Comparison of ENCODE assay signal across 27 mouse cellular contexts in genomic region chr4:138858446-138858845, GRCm38 (mm10). TPM values are rescaled to one million over a fixed set of nuclear protein-coding genes. Genes with fewer than 3 reads are reported as not detected.
DNase-seq lines count a peak whose midpoint lies in the region; TF ChIP-seq lines count a peak whose summit lies in the region.
"Had no signal": no experiment of that assay in that cellular context is flagged by ENCODE, and none has a peak within 500 bp of the region (broad histone marks: within the 10 kb centered on the region; RNA-seq: fewer than 3 reads in every experiment).

No protein-coding gene starts in this region.

- TF ChIP-seq CTCF in layer of hippocampus, adult 2 months (conservative IDR thresholded peaks at IDR 0.05) = no peak

- no peak overlapping the region for H3K4me3 ChIP-seq in layer of hippocampus, adult 2 months
- H3K4me3 ChIP-seq: embryonic facial prominence, embryonic 10.5 days; heart, embryonic 15.5 days; hindbrain, embryonic 13.5 days; liver, embryonic 13.5 days; midbrain, embryonic 15.5 days; neural tube, embryonic 13.5 days had no signal

- peak; percentile 25 to 44 for DNase-seq in cerebellum, postnatal 25 days
- DNase-seq in cerebellum, adult 9-10 months = no peak
- peak; percentile 46 to 51 for DNase-seq in layer of hippocampus, adult 2 months (ENCODE audit: low spot score in 2 of 2)
- DNase-seq in layer of hippocampus, adult 9-10 months (ENCODE audit: low spot score) = no peak
- DNase-seq in right cerebral cortex, postnatal 10 days (ENCODE audit: low spot score in 2 of 2) = peak; percentile 58 to 80
- no peak for DNase-seq in right cerebral cortex, postnatal 4 days
- DNase-seq in layer of hippocampus, postnatal 36 days = peak; percentile 29 to 38
- DNase-seq: adrenal gland, postnatal 25 days; heart, postnatal 36 days; kidney, adult 2 months; kidney, postnatal 14 days; liver, embryonic 13.5 days; lung, adult 2 months; lung, postnatal 14 days; retina, postnatal 1 day; spleen, adult 18-20 months; thymus, postnatal 14 days had no signal

- no peak overlapping the region for H3K27ac ChIP-seq in layer of hippocampus, adult 2 months
- H3K27ac ChIP-seq: embryonic facial prominence, embryonic 10.5 days; heart, embryonic 15.5 days; hindbrain, embryonic 13.5 days; liver, embryonic 13.5 days; midbrain, embryonic 15.5 days; neural tube, embryonic 13.5 days had no signal

RNA-seq across cellular contexts. Expression of gene Pla2g5, which starts 4.8 kb away (rescaled TPM):
- total RNA-seq in layer of hippocampus, adult 2 months (2021) = 1 to 10 TPM in 1 of 2 experiments, under 1 TPM in 1; 0.86 to 1.4 TPM
- under 1 TPM; 0.70 to 0.73 TPM for total RNA-seq in layer of hippocampus, postnatal 36 days (2021)
- total RNA-seq: common myeloid progenitor, adult 5-6 weeks; megakaryocyte progenitor cell, adult 5-6 weeks had no signal

RNA-seq across cellular contexts. Expression of gene Gm13030, which starts 15.3 kb away (rescaled TPM):
- not detected for total RNA-seq in layer of hippocampus, adult 2 months (2021)
- not detected for total RNA-seq in layer of hippocampus, postnatal 36 days (2021)
- total RNA-seq: adrenal gland, postnatal 25 days; common myeloid progenitor, adult 5-6 weeks; gastrocnemius, adult 8-10 months; heart, postnatal 36 days; layer of hippocampus, postnatal 10 days; left cerebral cortex, postnatal 25 days; megakaryocyte progenitor cell, adult 5-6 weeks had no signal

RNA-seq across cellular contexts. Expression of gene Pla2g2e, which starts 19.3 kb away (rescaled TPM):
- total RNA-seq in layer of hippocampus, adult 2 months (2021) = not detected
- total RNA-seq in layer of hippocampus, postnatal 36 days (2021) = not detected
- total RNA-seq: common myeloid progenitor, adult 5-6 weeks; gastrocnemius, adult 8-10 months; layer of hippocampus, postnatal 10 days; left cerebral cortex, postnatal 25 days; megakaryocyte progenitor cell, adult 5-6 weeks had no signal

RNA-seq across cellular contexts. Expression of gene Otud3, which starts 55.3 kb away (rescaled TPM):
- 10 to 100 TPM; 10.4 to 13.9 TPM for total RNA-seq in layer of hippocampus, adult 2 months (2021)
- total RNA-seq in layer of hippocampus, postnatal 36 days (2021) = 10 to 100 TPM; 10.8 to 12.8 TPM

Comparison
In these comparisons a context has a peak if more than half of its experiments do, and no peak if none do; other contexts are left out.
1. DNase-seq: peak in cerebellum, postnatal 25 days (2 of 2), layer of hippocampus, adult 2 months (2 of 2), right cerebral cortex, postnatal 10 days (2 of 2) and layer of hippocampus, postnatal 36 days (2 of 2); none in cerebellum, adult 9-10 months (single experiment), layer of hippocampus, adult 9-10 months (single experiment) and right cerebral cortex, postnatal 4 days (single experiment).